Mouse (Mus musculus) cerebellum, postnatal 10 days (tissue): ENCODE data around the gene 1700016K19Rik.
A peak's percentile ranks its signal among the peaks of the same experiment; 100 is the strongest.
"Not testable (repeated sequence)": the region's sequence is repeated elsewhere in the genome, so short reads cannot be mapped to it uniquely, and the experiment has no call there.

Experiments used
- DNase-seq, 2 experiments: peaks; one replicate each; pipeline ENCODE4 v3.0.0; 2021; ENCODE audit warnings: mixed read lengths in 2 of 2

The 1700016K19Rik gene

GRCm38 (mm10) chr11:75985948-75986347 is 13.8 kb upstream of the 1700016K19Rik start:
- no peak for DNase-seq

- DNase-seq = no peak
Observed at GRCm38 (mm10) chr11:75990965-75991835, 8.5 kb upstream of the 1700016K19Rik start.

GRCm38 (mm10) chr11:75991911-75992310 is 7.8 kb upstream of the 1700016K19Rik start:
- no peak for DNase-seq

- DNase-seq = no peak
Observed at GRCm38 (mm10) chr11:75992481-75992880, 7.2 kb upstream of the 1700016K19Rik start.

- no peak for DNase-seq
Observed at GRCm38 (mm10) chr11:75994357-75994756, 5.4 kb upstream of the 1700016K19Rik start.

GRCm38 (mm10) chr11:76000701-76001100 is 989 bp downstream of the 1700016K19Rik start:
- no peak for DNase-seq

- DNase-seq = no peak
Observed at GRCm38 (mm10) chr11:76001237-76001878, 1.6 kb downstream of the 1700016K19Rik start.

GRCm38 (mm10) chr11:76004276-76004675 is 4.6 kb downstream of the 1700016K19Rik start:
- not testable (repeated sequence) for DNase-seq

- DNase-seq = no peak
Observed at GRCm38 (mm10) chr11:76008162-76008561, 8.4 kb downstream of the 1700016K19Rik start.

GRCm38 (mm10) chr11:76009101-76009500 is 9.4 kb downstream of the 1700016K19Rik start:
- DNase-seq = no peak

- DNase-seq = no peak
Observed at GRCm38 (mm10) chr11:76010838-76011624, 11.3 kb downstream of the 1700016K19Rik start.

GRCm38 (mm10) chr11:76015251-76015650 is 15.5 kb downstream of the 1700016K19Rik start:
- DNase-seq = no peak

GRCm38 (mm10) chr11:76015814-76016213 is 16.1 kb downstream of the 1700016K19Rik start:
- no peak for DNase-seq

- peak; percentile 54 to 72 for DNase-seq
Observed at GRCm38 (mm10) chr11:76019879-76020278, 20.2 kb downstream of the 1700016K19Rik start.

GRCm38 (mm10) chr11:76020916-76021315 is 21.2 kb downstream of the 1700016K19Rik start:
- no peak for DNase-seq

- DNase-seq = no peak
Observed at GRCm38 (mm10) chr11:76025080-76025583, 25.4 kb downstream of the 1700016K19Rik start.

GRCm38 (mm10) chr11:76026527-76027138 is 26.9 kb downstream of the 1700016K19Rik start:
- DNase-seq = no peak

- DNase-seq = peak; percentile 86 to 91
Observed at GRCm38 (mm10) chr11:76027139-76028071, 27.7 kb downstream of the 1700016K19Rik start, which contains the start of gene Rflnb. Gene Rflnb, minus strand, starts transcription at chr11:76027782.

GRCm38 (mm10) chr11:76028072-76028465 is 28.4 kb downstream of the 1700016K19Rik start:
- DNase-seq = no peak

GRCm38 (mm10) chr11:76033359-76033758 is 33.6 kb downstream of the 1700016K19Rik start:
- no peak for DNase-seq

- DNase-seq = no peak
Observed at GRCm38 (mm10) chr11:76033836-76034235, 34.1 kb downstream of the 1700016K19Rik start.
